Mouse (Mus musculus) liver, embryonic 13.5 days (tissue): ENCODE data around the gene Lep. TPM values are rescaled to one million over a fixed set of nuclear protein-coding genes. Genes with fewer than 3 reads are reported as not detected.

Experiments used
- ATAC-seq: fragments of 200-750 bp; cut with Nextera tagmentation; 2 replicates; pipeline ENCODE4 v1.8.0; 2017; ENCODE audit warnings: low read depth, mild to moderate bottlenecking, moderate number of reproducible peaks, moderate library complexity
- DNase-seq: peaks from one replicate; pipeline ENCODE4 v3.0.0; 2022
- H3K27ac ChIP-seq: fragments of 300-500 bp; sonication (generic); 2 replicates; pipeline ENCODE4 v1.5.1; 2015; ENCODE audit warnings: moderate library complexity, mild to moderate bottlenecking, inconsistent platforms
- H3K27me3 ChIP-seq: fragments of 300-500 bp; sonication (generic); 2 replicates; pipeline ENCODE4 v1.6.1; 2015; ENCODE audit warnings: mild to moderate bottlenecking, inconsistent platforms
- H3K36me3 ChIP-seq: fragments of 300-500 bp; sonication (generic); 2 replicates; pipeline ENCODE4 v1.6.1; 2015; ENCODE audit warnings: mild to moderate bottlenecking, inconsistent platforms
- H3K4me1 ChIP-seq: fragments of 300-500 bp; sonication (generic); replicated peaks from 2 replicates; pipeline ENCODE4 v1.6.1; 2015; ENCODE audit warnings: inconsistent platforms
- H3K4me2 ChIP-seq: fragments of 300-500 bp; sonication (generic); 2 replicates; pipeline ENCODE4 v1.6.1; 2015; ENCODE audit warnings: inconsistent platforms, mild to moderate bottlenecking, moderate library complexity
- H3K4me3 ChIP-seq: fragments of 300-500 bp; sonication (generic); replicated peaks from 2 replicates; pipeline ENCODE4 v1.5.1; 2015; ENCODE audit warnings: mild to moderate bottlenecking, inconsistent platforms
- H3K9ac ChIP-seq: fragments of 300-500 bp; sonication (generic); 2 replicates; pipeline ENCODE4 v1.6.1; 2015; ENCODE audit warnings: mild to moderate bottlenecking, inconsistent platforms
- H3K9me3 ChIP-seq: fragments of 300-500 bp; sonication (generic); replicated peaks from 2 replicates; pipeline ENCODE4 v1.6.1; 2016; ENCODE audit warnings: inconsistent platforms
- WGBS: fragments of 180-500 bp; shearing (Covaris S2); methylation state at CpG from one replicate; pipeline ENCODE4 v1.1.7; 2015; ENCODE audit not compliant: insufficient replicate concordance; 5-methylcytosine and 5-hydroxymethylcytosine counted together
- polyA plus RNA-seq: library from polyadenylated mRNA; unstranded; fragments of >200 nt; fragmentation: Nextera tagmentation; extraction: Ambion mirVana; gene quantifications from 2 replicates; pipeline ENCODE4 v1.2.1, GENCODE M21; 2015

Gene Lep
- polyA plus RNA-seq, 1 experiment from 2014 or later, result not detected

DNA sequence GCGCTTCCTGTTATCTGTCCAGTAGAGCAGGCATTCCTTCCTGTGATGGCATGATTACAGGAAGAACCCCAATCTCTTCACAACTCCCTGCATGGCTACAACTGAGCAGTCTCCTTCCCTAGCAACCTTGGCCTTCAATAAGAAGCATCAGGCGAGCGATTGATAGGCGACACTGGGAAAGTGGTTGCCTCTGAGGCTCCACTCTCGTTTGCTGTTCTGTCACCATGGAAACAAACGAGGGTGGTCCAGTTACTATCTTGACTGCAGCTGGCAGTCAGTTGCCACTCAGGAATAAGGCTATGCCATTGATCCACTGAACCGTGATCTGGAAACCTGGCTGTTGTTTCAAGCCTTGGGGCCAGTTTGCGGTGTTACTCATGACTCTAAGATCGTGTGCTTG lies 7.8 kb upstream of the Lep start:
- ATAC-seq (no peak), DNase-seq (no peak)
- Histone ChIP-seq H3K4me2 (no peak overlapping the region), H3K27ac (no peak overlapping the region), H3K36me3 (no peaks in the 10 kb centered on the region), H3K4me1 (no peaks in the 10 kb centered on the region), H3K9ac (no peak overlapping the region), H3K27me3 (no peaks in the 10 kb centered on the region), H3K9me3 (no peaks in the 10 kb centered on the region), H3K4me3 (no peak overlapping the region)
- WGBS, result 56% methylated on average over 9 of the region's 9 CpGs

DNA sequence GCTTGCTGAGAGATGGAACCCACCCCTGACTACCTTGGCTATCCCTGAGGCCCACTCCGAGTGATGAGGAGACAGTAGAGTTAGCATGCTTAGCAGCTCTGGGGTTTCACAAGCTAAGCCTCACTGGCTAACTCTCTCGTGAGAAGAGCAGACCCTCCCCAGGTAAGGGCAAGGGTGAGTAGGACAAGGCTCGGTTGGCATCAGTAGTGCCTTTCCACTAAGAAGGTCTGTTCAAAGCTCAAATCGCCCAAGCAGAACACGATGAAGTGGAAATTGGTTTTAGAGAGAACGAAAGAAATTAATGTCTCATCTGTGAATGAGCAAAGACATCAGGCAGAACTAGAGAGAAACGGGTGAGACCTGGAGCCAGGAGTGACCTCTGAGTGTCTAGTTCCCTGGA lies 6.8 kb upstream of the Lep start:
- H3K27ac ChIP-seq, result no peak overlapping the region
- no peaks in the 10 kb centered on the region for H3K9me3 ChIP-seq
- no peak overlapping the region for H3K4me3 ChIP-seq
- H3K4me1 ChIP-seq, result no peaks in the 10 kb centered on the region
- no peaks in the 10 kb centered on the region for H3K36me3 ChIP-seq
- H3K4me2 ChIP-seq, result no peak overlapping the region
- ATAC-seq (no peak), DNase-seq (no peak)
- no peaks in the 10 kb centered on the region for H3K27me3 ChIP-seq
- WGBS, result 66% methylated on average over 7 of the region's 7 CpGs
- no peak overlapping the region for H3K9ac ChIP-seq

DNA sequence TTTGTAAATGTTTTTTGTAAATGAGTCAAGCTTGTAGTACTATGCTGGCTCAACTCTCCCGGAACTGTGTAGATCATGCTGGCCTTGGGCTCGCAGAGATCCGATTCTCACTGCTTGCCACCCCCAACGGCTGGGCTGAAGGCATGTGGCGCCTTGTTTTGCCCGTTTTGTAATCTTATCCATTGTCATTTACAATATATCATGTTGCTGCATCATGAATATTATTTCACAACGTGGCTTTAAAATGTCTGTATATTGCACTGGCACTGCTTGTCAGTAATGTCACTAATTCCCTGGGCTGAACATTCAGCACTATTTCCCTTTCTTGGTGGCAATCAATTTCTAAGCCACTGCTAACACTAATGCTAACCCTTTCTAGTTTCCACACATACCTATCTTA lies 3.6 kb upstream of the Lep start:
- Histone ChIP-seq H3K4me2 (no peak overlapping the region), H3K27ac (no peak overlapping the region), H3K9me3 (no peaks in the 10 kb centered on the region), H3K36me3 (no peaks in the 10 kb centered on the region), H3K4me3 (no peak overlapping the region), H3K27me3 (no peaks in the 10 kb centered on the region), H3K4me1 (no peaks in the 10 kb centered on the region), H3K9ac (no peak overlapping the region)
- WGBS, result 69% methylated on average over 7 of the region's 7 CpGs
- no peak for ATAC-seq
- no peak for DNase-seq

DNA sequence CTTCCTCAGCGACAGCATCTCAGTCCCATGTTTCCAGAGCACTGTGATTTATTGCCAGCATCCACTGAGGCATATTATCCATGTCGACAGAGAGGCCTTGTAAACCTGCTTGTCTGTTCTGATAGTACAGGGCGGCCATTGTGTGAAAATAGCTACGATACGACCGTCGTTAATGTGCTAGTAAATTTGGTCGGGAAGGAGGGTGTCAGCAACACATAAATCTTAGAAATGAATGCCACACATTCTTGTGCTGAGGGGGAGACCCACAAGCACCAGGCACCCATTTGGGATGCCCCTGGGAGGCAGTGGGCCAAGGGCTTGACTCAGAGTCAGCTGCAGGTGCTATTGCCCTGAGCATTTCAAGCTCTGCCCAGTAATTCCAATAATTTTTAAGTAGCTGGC lies 6.4 kb downstream of the Lep start:
- no peaks in the 10 kb centered on the region for H3K36me3 ChIP-seq
- 66% methylated on average over 8 of the region's 8 CpGs for WGBS

DNA sequence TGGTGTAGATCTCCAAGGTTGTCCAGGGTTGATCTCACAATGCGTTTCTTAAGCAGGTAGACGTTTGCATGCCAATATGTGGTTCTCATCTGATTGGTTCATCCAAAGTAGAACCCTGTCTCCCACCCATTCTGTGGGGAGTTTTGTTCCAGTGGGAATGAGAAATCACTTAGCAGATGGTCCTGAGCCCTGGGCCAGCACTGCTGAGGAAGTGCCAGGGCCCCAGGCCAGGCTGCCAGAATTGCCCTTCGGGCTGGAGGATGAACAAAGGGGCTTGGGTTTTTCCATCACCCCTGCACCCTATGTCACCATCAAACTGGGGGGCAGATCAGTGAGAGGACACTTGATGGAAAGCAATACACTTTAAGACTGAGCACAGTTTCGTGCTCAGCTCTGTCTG lies 12.2 kb downstream of the Lep start:
- 65% methylated on average over 4 of the region's 4 CpGs for WGBS

More for the DNA sequence above, 6.4 kb downstream of the Lep start:
- DNase-seq (no peak), ATAC-seq (no peak)
- Histone ChIP-seq H3K27me3 (no peaks in the 10 kb centered on the region), H3K4me2 (no peak overlapping the region), H3K4me3 (no peak overlapping the region), H3K4me1 (no peaks in the 10 kb centered on the region), H3K27ac (no peak overlapping the region), H3K9me3 (no peaks in the 10 kb centered on the region), H3K9ac (no peak overlapping the region)

DNA sequence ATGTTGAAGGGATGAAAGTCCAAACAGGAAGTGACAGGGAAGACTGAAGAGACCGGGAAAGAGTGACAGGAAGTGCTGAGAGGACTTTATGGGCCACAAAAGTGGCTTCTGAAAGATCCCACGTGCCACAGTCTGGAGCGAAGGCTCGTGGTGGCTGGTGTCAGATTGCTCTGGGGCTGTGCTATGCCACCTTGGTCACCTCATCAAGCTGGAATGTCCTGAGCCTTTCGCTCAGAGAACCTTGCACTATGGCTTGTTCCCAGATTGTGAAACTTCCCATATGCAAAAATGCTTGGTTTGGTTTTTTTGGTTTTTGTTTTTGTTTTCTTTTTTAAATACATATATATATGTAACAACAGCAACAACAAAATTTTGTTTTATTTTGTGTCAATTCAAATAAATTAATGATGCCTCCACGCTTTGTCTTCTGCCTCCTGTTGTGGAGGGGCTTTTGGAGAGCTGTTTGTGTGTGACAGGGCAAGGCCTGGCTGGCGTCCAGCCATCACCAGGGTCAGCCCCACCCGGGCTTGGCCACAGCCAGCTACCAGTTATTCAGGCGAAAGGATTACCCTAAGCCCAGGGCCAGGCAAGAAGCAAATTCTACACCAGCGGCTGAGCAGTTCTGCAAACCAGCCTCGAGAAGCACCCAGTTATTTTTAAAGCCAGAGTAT lies 13.6 kb downstream of the Lep start:
- WGBS, result 36% methylated on average over 11 of the region's 11 CpGs
- Histone ChIP-seq H3K36me3 (no peaks in the 10 kb centered on the region), H3K4me1 (no peaks in the 10 kb centered on the region), H3K9ac (no peak overlapping the region), H3K27me3 (no peaks in the 10 kb centered on the region), H3K27ac (no peak overlapping the region), H3K4me2 (no peak overlapping the region), H3K4me3 (no peak overlapping the region), H3K9me3 (no peaks in the 10 kb centered on the region)
- no peak for DNase-seq
- no peak for ATAC-seq

More for the DNA sequence above, 12.2 kb downstream of the Lep start:
- Histone ChIP-seq H3K4me2 (no peak overlapping the region), H3K27ac (no peak overlapping the region), H3K4me3 (no peak overlapping the region), H3K4me1 (no peaks in the 10 kb centered on the region), H3K9me3 (no peaks in the 10 kb centered on the region), H3K27me3 (no peaks in the 10 kb centered on the region), H3K36me3 (no peaks in the 10 kb centered on the region), H3K9ac (no peak overlapping the region)
- DNase-seq (no peak), ATAC-seq (no peak)

DNA sequence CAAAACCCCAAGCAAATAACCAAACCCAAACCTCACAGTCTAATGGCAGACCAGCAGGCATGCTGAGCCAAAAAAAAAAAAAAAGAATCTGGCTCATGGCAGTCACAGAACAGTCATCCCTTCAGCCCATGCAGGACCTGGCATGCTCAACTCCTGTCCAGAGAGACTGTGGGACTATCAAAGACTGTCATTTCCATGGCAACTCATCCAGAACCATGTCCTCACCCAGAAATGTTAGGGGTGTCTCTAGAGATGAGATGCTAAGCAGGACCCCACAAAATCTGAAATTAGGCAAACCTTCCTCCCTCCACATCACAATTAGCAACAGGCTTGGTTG lies 14.1 kb downstream of the Lep start:
- Histone ChIP-seq H3K4me1 (no peaks in the 10 kb centered on the region), H3K9ac (no peak overlapping the region), H3K4me2 (no peak overlapping the region), H3K36me3 (no peaks in the 10 kb centered on the region), H3K9me3 (no peaks in the 10 kb centered on the region), H3K27me3 (no peaks in the 10 kb centered on the region), H3K27ac (no peak overlapping the region), H3K4me3 (no peak overlapping the region)
- no peak for ATAC-seq
- DNase-seq, result no peak

DNA sequence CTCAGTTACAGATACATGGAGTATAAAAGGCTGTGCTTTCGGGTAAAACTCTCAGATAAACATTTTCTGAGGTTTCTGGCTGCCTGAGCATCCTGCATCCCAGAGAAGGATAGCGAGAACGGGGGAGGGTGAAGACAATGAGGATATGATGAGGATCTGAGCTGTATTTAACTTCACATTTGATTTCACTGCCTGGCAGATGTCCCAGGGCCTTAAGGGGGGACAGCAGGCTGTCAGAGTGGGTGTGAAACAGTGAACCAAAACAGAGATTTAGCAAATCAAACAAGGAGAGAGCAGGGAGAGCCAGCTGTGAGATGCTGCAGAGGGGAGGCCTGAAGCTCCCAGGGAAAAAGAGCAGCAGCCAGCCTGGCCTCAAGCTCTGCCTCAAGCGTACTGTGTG lies 19.3 kb downstream of the Lep start:
- 43% methylated on average over 4 of the region's 4 CpGs for WGBS
- ATAC-seq (no peak), DNase-seq (no peak)
- Histone ChIP-seq H3K9ac (no peak overlapping the region), H3K4me3 (no peak overlapping the region), H3K4me1 (no peaks in the 10 kb centered on the region), H3K27me3 (no peaks in the 10 kb centered on the region), H3K36me3 (no peaks in the 10 kb centered on the region), H3K27ac (no peak overlapping the region), H3K9me3 (no peaks in the 10 kb centered on the region), H3K4me2 (no peak overlapping the region)

DNA sequence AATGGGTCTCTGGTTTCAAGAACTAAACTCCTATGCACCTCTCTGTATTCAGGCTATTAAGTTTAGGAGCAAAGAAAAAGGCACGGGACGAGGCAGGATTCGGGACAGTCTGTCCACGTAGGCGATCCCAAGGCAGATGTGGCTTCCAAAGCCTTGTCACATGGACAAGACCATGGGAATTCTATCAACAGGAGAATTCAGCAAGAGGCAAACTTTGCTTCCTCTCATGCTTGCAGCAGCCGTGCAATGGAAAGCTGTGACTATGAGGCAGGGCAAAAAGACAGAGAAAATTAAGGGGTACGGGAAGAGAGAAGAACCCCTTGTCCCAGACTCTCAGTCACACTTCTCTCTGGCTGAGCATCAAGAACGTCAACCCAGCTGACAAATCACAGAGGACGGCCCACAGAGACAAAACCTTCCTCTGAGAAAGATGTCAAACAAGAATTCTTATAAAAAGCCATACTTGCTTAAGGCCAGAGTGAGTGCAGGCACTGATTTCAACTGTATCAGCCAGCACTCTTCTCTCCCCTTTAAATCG lies 21.9 kb downstream of the Lep start:
- Histone ChIP-seq H3K27ac (no peak overlapping the region), H3K36me3 (no peaks in the 10 kb centered on the region), H3K9me3 (no peaks in the 10 kb centered on the region), H3K27me3 (no peaks in the 10 kb centered on the region), H3K9ac (no peak overlapping the region), H3K4me3 (no peak overlapping the region), H3K4me1 (no peaks in the 10 kb centered on the region), H3K4me2 (no peak overlapping the region)
- DNase-seq, result no peak
- ATAC-seq, result no peak
- WGBS, result 58% methylated on average over 10 of the region's 10 CpGs

DNA sequence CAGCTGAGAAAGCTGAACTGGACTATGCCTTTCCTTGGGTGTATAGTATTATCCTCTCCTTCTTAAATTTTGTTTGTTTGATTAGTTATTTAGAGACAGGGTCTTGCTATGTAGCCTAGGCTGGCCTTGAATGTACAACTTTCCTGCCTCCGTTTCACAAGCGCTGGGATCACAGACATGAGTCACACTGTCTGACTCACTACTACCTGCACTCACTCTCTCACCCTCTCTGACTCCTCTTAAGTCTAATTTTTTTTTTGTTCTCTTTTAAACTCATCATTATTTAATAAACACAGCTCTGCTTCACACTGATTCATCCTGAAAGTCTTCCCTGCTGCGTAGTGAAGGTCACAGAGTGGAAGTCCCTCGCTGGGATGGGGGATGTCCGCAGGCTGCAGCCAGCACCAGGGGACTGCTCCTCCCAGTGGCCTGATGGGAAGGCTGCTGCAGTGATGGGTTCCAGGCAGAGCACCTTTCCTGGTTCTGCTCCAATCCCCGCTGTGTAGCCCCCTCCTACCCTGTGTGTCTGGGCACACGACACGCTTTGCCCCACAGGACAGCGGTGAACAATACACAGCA lies 22.8 kb downstream of the Lep start:
- 45% methylated on average over 9 of the region's 9 CpGs for WGBS
- Histone ChIP-seq H3K4me1 (no peaks in the 10 kb centered on the region), H3K27ac (no peak overlapping the region), H3K4me2 (no peak overlapping the region), H3K27me3 (no peaks in the 10 kb centered on the region), H3K9ac (no peak overlapping the region), H3K4me3 (no peak overlapping the region), H3K36me3 (no peaks in the 10 kb centered on the region), H3K9me3 (no peaks in the 10 kb centered on the region)
- ATAC-seq, result no peak
- DNase-seq, result no peak

DNA sequence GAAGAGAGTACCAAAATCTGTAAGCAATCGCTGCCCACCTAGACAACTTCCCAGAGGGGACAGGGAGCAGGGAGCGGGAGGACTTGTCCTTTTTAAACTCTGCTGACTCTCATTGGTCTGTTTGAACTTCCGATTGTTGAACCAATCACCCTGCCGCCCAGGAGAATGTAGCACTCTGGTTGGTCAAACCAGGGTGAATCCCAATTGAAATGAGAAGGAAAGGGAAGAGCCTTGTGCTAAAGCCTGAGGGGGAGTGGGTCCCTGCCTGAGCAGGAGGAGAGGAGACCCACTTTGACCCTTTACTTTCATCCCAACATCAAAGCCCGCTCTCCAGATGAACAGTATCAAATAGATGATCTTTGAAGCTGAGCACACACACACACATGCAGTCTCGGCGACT lies 24.4 kb downstream of the Lep start:
- no peak overlapping the region for H3K4me3 ChIP-seq
- no peaks in the 10 kb centered on the region for H3K4me1 ChIP-seq
- no peak overlapping the region for H3K9ac ChIP-seq
- WGBS, result 58% methylated on average over 7 of the region's 7 CpGs
- H3K36me3 ChIP-seq, result no peaks in the 10 kb centered on the region
- no peak overlapping the region for H3K27ac ChIP-seq
- H3K9me3 ChIP-seq, result no peaks in the 10 kb centered on the region
- no peak for ATAC-seq
- no peaks in the 10 kb centered on the region for H3K27me3 ChIP-seq
- no peak overlapping the region for H3K4me2 ChIP-seq
- DNase-seq, result no peak
